Mouse (Mus musculus) thymus, postnatal 0 days (tissue): Measurements from ENCODE around the gene Isca2. TPM values are rescaled to one million over a fixed set of nuclear protein-coding genes. Genes with fewer than 3 reads are reported as not detected.

Experiments used
- DNase-seq: peaks from one replicate; pipeline ENCODE4 v3.0.0-alpha.2; 2015; ENCODE audit warnings: low spot score
- polyA plus RNA-seq: library from polyadenylated mRNA; unstranded; fragments of >200 nt; fragmentation: Nextera tagmentation; extraction: Ambion mirVana; gene quantifications from 2 replicates; pipeline ENCODE4 v1.2.1, GENCODE M21; 2015

Isca2 gene
- polyA plus RNA-seq, 1 experiment from 2014 or later: 156 TPM

- DNase-seq: no peak
Observed at GRCm38 (mm10) chr12:84814663-84815325, 41.7 kb downstream of the Isca2 start.

GRCm38 (mm10) chr12:84818496-84818895 lies 45.4 kb downstream of the Isca2 start:
- DNase-seq: no peak

GRCm38 (mm10) chr12:84819236-84820168 lies 46.5 kb downstream of the Isca2 start:
- no peak for DNase-seq

GRCm38 (mm10) chr12:84823601-84824000 lies 50.5 kb downstream of the Isca2 start:
- DNase-seq: no peak

- no peak for DNase-seq
Observed at GRCm38 (mm10) chr12:84824203-84824602, 51.2 kb downstream of the Isca2 start.

Other genes starting within 250 kb of the Isca2 start
- 0.27 and 0.35 TPM in 2 replicates for gene Vsx2, start 203.5 kb upstream of the Isca2 start, polyA plus RNA-seq
- gene Abcd4, start 155.8 kb upstream of the Isca2 start, polyA plus RNA-seq: 7.4 and 10.0 TPM in 2 replicates
- 0.15 and 0.17 TPM in 2 replicates for gene Vrtn, start 132.2 kb upstream of the Isca2 start, polyA plus RNA-seq
- 0.09 TPM in 2 replicates for gene Syndig1l, start 74.4 kb upstream of the Isca2 start, polyA plus RNA-seq
- 89.7 and 93.1 TPM in 2 replicates for gene Npc2, start 99 bp upstream of the Isca2 start, polyA plus RNA-seq
- gene Ltbp2, start 103.3 kb downstream of the Isca2 start, polyA plus RNA-seq: 0.72 and 1.0 TPM in 2 replicates
- 209 and 211 TPM in 2 replicates for gene Fcf1, start 197.6 kb downstream of the Isca2 start, polyA plus RNA-seq
- gene Arel1, start 197.6 kb downstream of the Isca2 start, polyA plus RNA-seq: 11.9 and 13.0 TPM in 2 replicates
- 20.1 and 23.5 TPM in 2 replicates for gene Ylpm1, start 223.1 kb downstream of the Isca2 start, polyA plus RNA-seq